Mouse (Mus musculus) brain, embryonic 14.5 days (tissue): ENCODE data around the gene Ppp1r36.

ENCODE experiments used
- CTCF ChIP-seq: fragments of 200-500 bp; IDR thresholded peaks from 2 replicates; pipeline ENCODE4 v1.5.1; 2012; ENCODE audit warnings: inconsistent platforms, mild to moderate bottlenecking, moderate library complexity, borderline replicate concordance; ENCODE audit not compliant: insufficient read depth, insufficient read length; ENCODE audit errors: extremely low read depth
- POLR2A ChIP-seq: fragments of 200-500 bp; IDR thresholded peaks from 2 replicates; pipeline ENCODE4 v1.6.1; 2012; ENCODE audit warnings: mild to moderate bottlenecking, inconsistent platforms, borderline replicate concordance; ENCODE audit not compliant: poor library complexity, insufficient read depth, insufficient read length, severe bottlenecking; ENCODE audit errors: extremely low read depth

DNA sequence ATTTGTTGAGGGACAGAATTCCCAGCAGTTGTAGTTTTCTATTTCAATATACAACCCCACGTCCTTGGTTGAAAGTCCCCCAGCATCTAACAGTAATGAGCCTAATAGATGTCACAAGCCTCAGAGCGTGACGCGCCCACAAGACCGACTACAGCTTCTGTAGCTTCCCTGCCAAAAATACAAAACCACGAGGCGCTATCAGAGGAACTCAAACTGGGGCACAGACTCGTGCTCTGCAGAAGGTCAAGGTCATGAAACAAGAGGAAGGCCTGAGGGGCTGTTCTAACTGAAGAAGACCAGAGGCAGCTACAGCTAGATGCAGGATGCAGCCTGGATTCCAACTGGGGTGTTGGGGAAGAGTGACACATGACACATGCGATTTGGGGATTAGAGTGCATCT lies 69.6 kb downstream of the Ppp1r36 start:
- TF ChIP-seq POLR2A = no peak
- TF ChIP-seq CTCF = no peak
